Mouse (Mus musculus) cerebellum, adult 8-10 months (tissue): ENCODE measurements at regions not wholly inside any gene's neighbourhood (a gene's known extent, or its start where the extent isn't known, plus 50 kb on each side); places are given as distances from the start of the nearest gene placed in this dataset.

Source experiments
- DNase-seq: peaks from one replicate; pipeline ENCODE4 v3.0.0; 2022

DNA sequence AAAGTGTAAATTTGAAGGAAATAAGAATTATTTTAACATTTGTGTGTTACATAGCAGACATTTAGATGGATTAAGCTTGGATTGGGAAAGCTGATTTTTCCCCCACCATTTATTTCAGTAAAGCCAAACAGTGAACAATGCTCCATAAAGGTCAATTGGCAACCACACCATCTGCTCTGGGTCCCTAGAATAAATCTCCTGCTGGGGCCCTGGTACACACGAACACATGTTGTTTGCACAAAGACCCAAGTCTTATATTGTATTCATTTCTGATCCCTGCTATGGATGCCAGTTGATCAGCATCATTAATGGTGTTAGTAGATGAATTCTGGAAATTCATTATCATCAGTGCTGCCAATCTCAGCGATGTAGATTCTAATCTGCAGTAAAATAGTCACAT is 1698.0 kb upstream of the Pcdh17 start:
- DNase-seq: peak; percentile 2

- no peak for DNase-seq
Measured at GRCm38 (mm10) chr14:82758144-82758543, 1685.2 kb upstream of the Pcdh17 start.
